Mouse (Mus musculus) erythroblast, embryonic 14.5 days (primary cell): ENCODE data around the gene C2cd3.

Source experiments
- GATA1 ChIP-seq: IDR thresholded peaks from 2 replicates; pipeline ENCODE4 v1.6.1; 2012; ENCODE audit warnings: low read length, inconsistent platforms, mixed read lengths
- TAL1 ChIP-seq: IDR thresholded peaks from 3 replicates; pipeline ENCODE4 v1.6.1; 2012; ENCODE audit warnings: low read length, inconsistent platforms, mixed read lengths

DNA sequence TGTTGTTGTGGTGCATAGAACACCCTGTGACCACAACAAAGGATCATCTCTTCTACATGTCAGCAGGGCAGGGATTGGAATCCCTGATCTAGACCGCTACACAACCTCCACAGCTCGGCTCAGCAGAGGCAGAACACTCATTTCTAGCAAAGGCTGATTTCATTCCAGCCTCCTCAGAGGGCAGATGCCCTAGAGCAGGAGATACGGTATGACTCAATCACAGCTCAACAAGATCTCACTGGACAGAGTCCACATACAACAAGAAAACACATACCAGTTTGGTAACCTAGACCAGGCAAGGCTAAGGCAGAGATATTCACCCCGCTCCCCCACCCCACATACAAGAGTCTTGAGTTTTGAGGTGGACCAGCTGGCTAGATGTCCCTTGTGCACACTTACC is 43.4 kb upstream of the C2cd3 start:
- TF ChIP-seq TAL1, result no peak
- TF ChIP-seq GATA1, result no peak
